Mouse (Mus musculus) midbrain, embryonic 11.5 days (tissue): ENCODE results near the gene Chordc1. TPM values are rescaled to one million over a fixed set of nuclear protein-coding genes. Genes with fewer than 3 reads are reported as not detected.
"Not testable (repeated sequence)": the region's sequence is repeated elsewhere in the genome, so short reads cannot be mapped to it uniquely, and the experiment has no call there.

ENCODE experiments used
- ATAC-seq: fragments of 200-750 bp; cut with Nextera tagmentation; 2 replicates; pipeline ENCODE4 v1.8.0; 2017; ENCODE audit warnings: moderate TSS enrichment, moderate library complexity; ENCODE audit not compliant: low FRiP score
- DNase-seq: peaks from one replicate; pipeline ENCODE4 v3.0.0; 2015; ENCODE audit warnings: low spot score; ENCODE audit errors: missing footprints
- H3K27ac ChIP-seq: fragments of 300-500 bp; sonication (generic); 2 replicates; pipeline ENCODE4 v1.5.1; 2014; ENCODE audit warnings: low read depth, low read length
- H3K27me3 ChIP-seq: fragments of 300-500 bp; sonication (generic); 2 replicates; pipeline ENCODE4 v1.6.1; 2014; ENCODE audit warnings: mild to moderate bottlenecking, low read length, moderate library complexity, mixed read lengths; ENCODE audit not compliant: control insufficient read depth, insufficient read depth
- H3K36me3 ChIP-seq: fragments of 300-500 bp; sonication (generic); 2 replicates; pipeline ENCODE4 v1.6.1; 2014; ENCODE audit warnings: mild to moderate bottlenecking, low read length, moderate library complexity, mixed read lengths; ENCODE audit not compliant: control insufficient read depth, insufficient read depth
- H3K4me1 ChIP-seq: fragments of 300-500 bp; sonication (generic); 2 replicates; pipeline ENCODE4 v1.6.1; 2014; ENCODE audit warnings: low read length; ENCODE audit not compliant: control insufficient read depth, insufficient read depth
- H3K4me2 ChIP-seq: fragments of 300-500 bp; sonication (generic); 2 replicates; pipeline ENCODE4 v1.6.1; 2014; ENCODE audit warnings: mild to moderate bottlenecking, moderate library complexity
- H3K4me3 ChIP-seq: fragments of 300-500 bp; sonication (generic); 2 replicates; pipeline ENCODE4 v1.5.1; 2014; ENCODE audit warnings: low read depth, low read length
- H3K9ac ChIP-seq: fragments of 300-500 bp; sonication (generic); 2 replicates; pipeline ENCODE4 v1.6.1; 2014; ENCODE audit warnings: low read length
- H3K9me3 ChIP-seq: fragments of 300-500 bp; sonication (generic); 2 replicates; pipeline ENCODE4 v1.6.1; 2016; ENCODE audit warnings: low read length; ENCODE audit not compliant: control insufficient read depth
- WGBS: fragments of 180-500 bp; shearing (Covaris S2); extraction: QIAGEN DNeasy Blood & Tissue Kit; methylation state at CpG from one replicate; pipeline ENCODE4 v1.1.7; 2014; 5-methylcytosine and 5-hydroxymethylcytosine counted together
- polyA plus RNA-seq: library from polyadenylated mRNA; unstranded; fragments of >200 nt; fragmentation: Nextera tagmentation; extraction: Ambion mirVana; gene quantifications from 2 replicates; pipeline ENCODE4 v1.2.1, GENCODE M21; 2014

Gene Chordc1
- polyA plus RNA-seq: 131 and 141 TPM in 2 replicates

- peak; percentile 99 for ATAC-seq
- 3% methylated on average over 49 of the region's 49 CpGs for WGBS
- no peaks in the 10 kb centered on the region for H3K9me3 ChIP-seq
These were observed at the start of gene Chordc1 for GRCm38 (mm10) chr9:18291571-18292429. Chordc1 (plus strand) TSS chr9:18292125.

GRCm38 (mm10) chr9:18275901-18276300, 16.0 kb upstream of the Chordc1 start:
- Histone ChIP-seq H3K27me3 (no peaks in the 10 kb centered on the region), H3K27ac (no peak overlapping the region), H3K36me3 (no peaks in the 10 kb centered on the region), H3K4me2 (no peak overlapping the region), H3K4me3 (no peak overlapping the region), H3K4me1 (no peaks in the 10 kb centered on the region), H3K9ac (no peak overlapping the region), H3K9me3 (no peaks in the 10 kb centered on the region)
- 93% methylated on average over 1 of the region's 1 CpGs for WGBS
- DNase-seq (no peak), ATAC-seq (no peak)

More at GRCm38 (mm10) chr9:18291571-18292429, at the start of gene Chordc1:
- Histone ChIP-seq H3K27ac (peak within 1 kb of the TSS; percentile 73), H3K4me2 (peak within 1 kb of the TSS; percentile 90), H3K4me1 (peaks cover 10% of the 10 kb centered on the region), H3K4me3 (peak within 1 kb of the TSS; percentile 84), H3K36me3 (no peaks in the 10 kb centered on the region; the same call in 1 of the 2 replicates), H3K9ac (peak within 1 kb of the TSS; percentile 97), H3K27me3 (no peaks in the 10 kb centered on the region)
- DNase-seq: peak; percentile 99

- no peak overlapping the region for H3K9ac ChIP-seq
- H3K9me3 ChIP-seq: no peaks in the 10 kb centered on the region
- no peak overlapping the region for H3K4me3 ChIP-seq
- 57% methylated on average over 2 of the region's 2 CpGs for WGBS
- H3K4me1 ChIP-seq: no peaks in the 10 kb centered on the region
- H3K27ac ChIP-seq: no peak overlapping the region
- no peak overlapping the region for H3K4me2 ChIP-seq
- ATAC-seq (no peak), DNase-seq (no peak)
- H3K36me3 ChIP-seq: no peaks in the 10 kb centered on the region
- H3K27me3 ChIP-seq: no peaks in the 10 kb centered on the region
These were observed 15.1 kb upstream of the Chordc1 start for GRCm38 (mm10) chr9:18276844-18277243.

- no peaks in the 10 kb centered on the region for H3K36me3 ChIP-seq
- no peak overlapping the region for H3K4me2 ChIP-seq
- WGBS: 64% methylated on average over 1 of the region's 1 CpGs
- no peaks in the 10 kb centered on the region for H3K4me1 ChIP-seq
- no peaks in the 10 kb centered on the region for H3K9me3 ChIP-seq
- no peak overlapping the region for H3K27ac ChIP-seq
- no peak overlapping the region for H3K4me3 ChIP-seq
- ATAC-seq (peak; percentile 38; the same call in 1 of the 2 replicates), DNase-seq (no peak)
- H3K9ac ChIP-seq: no peak overlapping the region
- H3K27me3 ChIP-seq: no peaks in the 10 kb centered on the region
These were observed 14.4 kb upstream of the Chordc1 start for GRCm38 (mm10) chr9:18277497-18277896.

GRCm38 (mm10) chr9:18278693-18279092, 13.2 kb upstream of the Chordc1 start:
- H3K9me3 ChIP-seq, H3K9ac ChIP-seq, H3K4me3 ChIP-seq, H3K4me1 ChIP-seq, H3K4me2 ChIP-seq, DNase-seq, H3K36me3 ChIP-seq, H3K27me3 ChIP-seq, H3K27ac ChIP-seq: not testable (repeated sequence)
- WGBS: 33% methylated on average over 5 of the region's 5 CpGs
- peak; percentile 35; the same call in 1 of the 2 replicates for ATAC-seq

- H3K4me1 ChIP-seq: peaks cover 10% of the 10 kb centered on the region
- WGBS: 4% methylated on average over 24 of the region's 24 CpGs
- ATAC-seq (no peak; the same call in 1 of the 2 replicates), DNase-seq (peak; percentile 93)
- H3K9ac ChIP-seq: peak overlapping the region; percentile 97
- no peaks in the 10 kb centered on the region for H3K27me3 ChIP-seq
- H3K4me3 ChIP-seq: peak overlapping the region; percentile 84
- no peaks in the 10 kb centered on the region for H3K9me3 ChIP-seq
- H3K27ac ChIP-seq: peak overlapping the region; percentile 73
- H3K36me3 ChIP-seq: no peaks in the 10 kb centered on the region; the same call in 1 of the 2 replicates
- H3K4me2 ChIP-seq: peak overlapping the region; percentile 90
These were observed 558 bp downstream of the Chordc1 start for GRCm38 (mm10) chr9:18292443-18292922.

GRCm38 (mm10) chr9:18293026-18293781, 1.3 kb downstream of the Chordc1 start:
- Histone ChIP-seq H3K4me2 (peak overlapping the region; percentile 90), H3K27me3 (no peaks in the 10 kb centered on the region), H3K27ac (no peak overlapping the region), H3K4me1 (peaks cover 10% of the 10 kb centered on the region), H3K9me3 (no peaks in the 10 kb centered on the region), H3K4me3 (peak overlapping the region; percentile 84), H3K9ac (peak overlapping the region; percentile 97), H3K36me3 (no peaks in the 10 kb centered on the region; the same call in 1 of the 2 replicates)
- ATAC-seq: no peak
- DNase-seq: no peak
- WGBS: 55% methylated on average over 6 of the region's 6 CpGs

GRCm38 (mm10) chr9:18298301-18298700, 6.4 kb downstream of the Chordc1 start:
- H3K9ac ChIP-seq: no peak overlapping the region
- no peaks in the 10 kb centered on the region for H3K9me3 ChIP-seq
- H3K27me3 ChIP-seq: no peaks in the 10 kb centered on the region
- no peak overlapping the region for H3K27ac ChIP-seq
- H3K36me3 ChIP-seq: peaks cover 10% of the 10 kb centered on the region
- DNase-seq (no peak), ATAC-seq (no peak)
- WGBS: 93% methylated on average over 6 of the region's 6 CpGs
- H3K4me2 ChIP-seq: no peak overlapping the region
- no peak overlapping the region for H3K4me3 ChIP-seq
- peaks cover 7% of the 10 kb centered on the region for H3K4me1 ChIP-seq
